Mouse (Mus musculus) layer of hippocampus, postnatal 25 days (tissue): ENCODE data around the gene Popdc2. TPM values are rescaled to one million over a fixed set of nuclear protein-coding genes. Genes with fewer than 3 reads are reported as not detected.
A peak's percentile ranks its signal among the peaks of the same experiment; 100 is the strongest.
"Not testable (repeated sequence)": the region's sequence is repeated elsewhere in the genome, so short reads cannot be mapped to it uniquely, and the experiment has no call there.

Experiments
- DNase-seq, 2 experiments: peaks; one replicate each; pipeline ENCODE4 v3.0.0; 2022; ENCODE audit warnings: mixed read lengths in 2 of 2, low spot score in 1 of 2; ENCODE audit errors: extremely low spot score in 1 of 2
- total RNA-seq, 2 experiments: library from RNA; stranded (reverse); gene quantifications; 2 replicates each; pipeline ENCODE4 v1.2.3; 2021

The Popdc2 gene
- under 1 TPM; 0.52 to 0.85 TPM for total RNA-seq

DNA sequence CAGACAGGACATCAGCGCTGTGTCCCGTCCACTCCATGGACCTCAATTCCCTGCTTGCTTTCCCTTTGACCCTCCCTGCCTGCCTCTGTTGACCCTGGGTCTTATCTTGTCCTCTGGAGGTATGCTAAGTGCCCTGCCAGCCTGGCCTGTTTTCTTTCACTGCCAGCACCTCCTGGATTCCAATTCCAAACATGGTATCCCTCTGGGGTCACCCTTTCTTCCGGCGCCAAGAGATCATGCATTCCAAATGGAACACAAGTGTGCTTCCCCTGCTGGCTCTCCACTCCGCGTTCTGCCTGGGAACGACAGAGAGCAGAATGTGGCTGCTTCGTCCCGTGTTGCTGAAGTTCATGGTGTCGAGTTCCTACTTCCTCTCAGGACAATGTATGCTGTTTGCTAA is at the start of gene Popdc2:
TSS of gene Popdc2 (plus strand) at position 277 of the 400 bp plus-strand sequence.
- DNase-seq = no peak

DNA sequence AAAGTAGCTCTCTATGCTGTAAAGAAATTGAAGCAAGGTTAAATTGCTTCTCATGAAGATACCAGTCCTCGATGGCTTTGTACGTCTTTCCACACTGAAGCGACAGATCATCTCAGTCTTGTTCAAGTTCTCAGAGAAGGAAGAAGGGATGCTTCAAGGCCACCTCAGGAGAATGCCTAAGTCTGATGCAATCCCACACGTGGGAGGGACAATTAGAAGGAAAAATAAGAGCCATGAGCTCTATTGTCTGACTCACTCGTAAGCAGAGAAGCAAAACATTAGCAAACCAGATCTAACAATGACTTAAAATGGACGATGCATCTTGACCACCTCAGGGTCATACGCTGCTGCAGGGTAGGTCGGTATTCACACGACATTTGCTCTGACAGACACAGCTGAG is 43.5 kb upstream of the Popdc2 start:
- no peak for DNase-seq

DNA sequence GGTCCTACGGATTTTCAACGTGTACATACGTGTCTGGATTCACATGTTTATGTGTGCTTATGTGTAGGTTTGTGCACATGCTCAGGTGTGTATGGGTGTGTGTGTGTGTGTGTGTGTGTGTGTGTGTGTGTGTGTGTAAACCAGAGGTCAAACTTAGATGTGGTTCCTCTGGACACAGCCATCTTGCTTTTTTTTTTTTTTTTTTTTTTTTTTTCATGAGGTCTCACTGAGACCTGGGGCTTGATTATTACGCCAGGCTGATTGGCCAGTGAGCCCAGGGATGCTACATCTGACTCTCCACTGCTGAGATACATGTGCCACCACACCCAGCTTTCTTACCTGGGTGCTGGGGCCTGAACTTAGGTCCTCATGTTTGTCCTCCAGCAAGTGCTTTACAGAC is 42.9 kb upstream of the Popdc2 start:
- DNase-seq = no peak

DNA sequence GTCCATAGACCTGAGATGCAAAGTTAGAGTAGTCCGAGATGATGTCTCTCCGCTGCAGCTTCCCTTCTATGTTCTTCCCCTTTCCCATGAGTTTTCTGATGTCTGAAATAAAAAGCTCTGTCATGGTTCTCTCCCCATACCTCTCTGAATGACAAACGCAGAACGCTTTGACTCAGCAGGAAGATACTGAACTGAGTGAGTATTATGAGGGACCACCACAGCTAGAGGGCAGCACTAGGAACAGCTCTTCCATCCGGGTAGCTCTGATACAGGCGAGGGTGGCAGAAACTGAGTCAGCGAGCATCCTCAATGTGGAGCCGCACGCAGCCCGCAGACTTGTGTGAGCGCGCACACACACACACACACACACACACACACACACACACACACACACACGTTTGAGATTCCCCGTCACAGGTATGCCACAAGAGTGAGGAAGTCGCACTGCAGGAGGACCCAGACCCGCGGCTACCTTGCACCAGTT is 40.5 kb upstream of the Popdc2 start:
- DNase-seq = peak; percentile 30 to 67

DNA sequence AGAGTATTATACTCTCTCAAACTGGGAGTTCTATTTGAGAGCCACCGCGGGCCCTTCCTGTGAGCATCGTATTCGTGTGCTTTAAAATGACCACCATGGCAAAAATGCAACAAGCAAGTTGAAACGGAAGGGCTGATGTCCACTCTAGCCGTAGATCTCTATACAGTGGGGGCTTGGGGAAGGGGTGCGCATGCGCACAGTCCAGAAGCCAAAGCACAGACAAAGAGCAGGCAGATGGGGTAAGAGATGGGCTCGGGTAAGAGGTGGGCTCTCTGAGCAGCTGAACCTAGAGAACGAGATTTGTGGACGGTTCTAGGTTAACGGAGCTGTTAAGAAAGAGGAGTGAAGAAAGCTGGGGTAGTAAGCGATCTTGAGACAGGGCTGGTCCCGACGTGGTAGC is 37.7 kb upstream of the Popdc2 start:
- no peak for DNase-seq

DNA sequence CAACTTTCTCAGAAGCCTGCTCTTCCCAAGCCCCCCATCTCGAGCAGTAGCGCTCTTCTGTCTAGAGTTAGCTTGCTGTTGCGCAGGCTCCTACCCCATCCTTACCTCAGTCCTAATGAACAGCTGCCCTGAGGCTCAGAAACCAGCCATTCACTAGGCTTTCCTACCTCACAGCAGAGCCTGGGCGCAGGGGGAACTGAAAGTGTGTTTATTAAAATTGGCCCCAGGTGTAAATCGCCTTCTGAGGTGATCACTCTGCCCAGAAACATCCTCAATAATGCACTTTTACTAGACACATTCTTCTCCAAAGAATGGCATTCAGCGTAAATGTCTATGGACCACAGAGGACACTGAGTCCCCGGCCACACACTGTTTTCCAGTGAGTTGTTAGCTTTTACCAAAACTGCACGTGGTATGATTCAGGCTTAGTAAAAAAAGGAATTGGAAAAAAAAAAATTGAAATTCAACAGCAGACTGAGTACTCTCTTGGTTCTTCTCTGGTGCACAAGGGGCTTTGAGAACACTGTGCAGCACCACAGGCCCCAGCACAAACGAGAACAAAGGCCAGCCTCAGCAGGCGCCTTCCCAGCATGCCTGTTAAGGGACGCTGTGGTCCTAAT is 35.1 kb upstream of the Popdc2 start:
- no peak for DNase-seq

DNA sequence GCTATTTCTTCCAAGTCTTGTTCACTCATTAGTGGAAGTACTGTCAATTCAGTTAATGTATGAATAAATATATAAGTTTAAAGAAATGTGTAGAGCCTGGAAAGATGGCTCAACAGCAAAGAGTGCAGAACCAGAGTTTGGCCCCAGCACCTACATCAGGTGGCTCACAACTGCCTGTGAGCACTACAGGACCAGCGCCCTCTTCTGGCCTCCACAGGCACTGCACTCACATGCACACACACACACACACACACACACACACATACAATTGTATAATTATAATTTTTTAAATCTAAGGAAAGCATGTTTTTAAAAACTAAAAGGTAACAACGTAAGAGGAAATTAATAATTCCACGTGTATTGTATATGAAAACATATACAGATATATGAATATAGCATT is 32.7 kb upstream of the Popdc2 start:
- no peak for DNase-seq

DNA sequence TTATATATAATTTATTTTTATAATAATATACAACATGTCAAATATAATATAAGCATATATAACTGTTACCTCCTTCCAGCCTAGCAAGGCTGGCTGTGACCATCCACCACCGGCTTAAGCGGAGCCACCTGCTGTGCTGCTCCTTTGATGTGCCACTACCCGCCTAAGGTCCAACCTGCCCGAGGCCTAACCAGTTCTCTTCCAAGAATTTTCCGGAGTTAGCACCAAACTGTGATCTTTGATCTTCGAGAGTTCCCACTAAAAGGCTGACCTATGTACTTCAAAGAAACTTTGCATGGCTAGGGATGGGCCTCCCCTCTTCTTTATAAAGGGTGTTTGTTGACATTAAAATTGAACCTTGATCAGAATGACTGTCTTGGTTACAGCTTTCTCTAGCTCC is 27.6 kb upstream of the Popdc2 start:
- no peak for DNase-seq

DNA sequence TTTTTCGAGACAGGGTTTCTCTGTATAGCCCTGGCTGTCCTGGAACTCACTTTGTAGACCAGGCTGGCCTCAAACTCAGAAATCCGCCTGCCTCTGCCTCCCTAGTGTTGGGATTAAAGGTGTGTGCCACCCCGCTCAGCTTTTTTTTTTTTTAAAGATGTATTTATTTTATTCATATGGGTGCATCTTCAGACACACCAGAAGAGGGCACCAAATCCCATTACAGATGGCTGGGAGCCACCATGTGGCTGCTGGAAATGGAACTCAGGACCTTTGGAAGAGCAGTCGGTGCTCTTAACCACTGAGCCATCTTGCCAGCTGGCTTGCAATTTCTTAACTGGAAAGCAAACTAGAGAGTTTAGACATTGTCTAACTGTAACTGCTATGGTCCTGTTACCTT is 23.9 kb upstream of the Popdc2 start:
- not testable (repeated sequence) for DNase-seq

DNA sequence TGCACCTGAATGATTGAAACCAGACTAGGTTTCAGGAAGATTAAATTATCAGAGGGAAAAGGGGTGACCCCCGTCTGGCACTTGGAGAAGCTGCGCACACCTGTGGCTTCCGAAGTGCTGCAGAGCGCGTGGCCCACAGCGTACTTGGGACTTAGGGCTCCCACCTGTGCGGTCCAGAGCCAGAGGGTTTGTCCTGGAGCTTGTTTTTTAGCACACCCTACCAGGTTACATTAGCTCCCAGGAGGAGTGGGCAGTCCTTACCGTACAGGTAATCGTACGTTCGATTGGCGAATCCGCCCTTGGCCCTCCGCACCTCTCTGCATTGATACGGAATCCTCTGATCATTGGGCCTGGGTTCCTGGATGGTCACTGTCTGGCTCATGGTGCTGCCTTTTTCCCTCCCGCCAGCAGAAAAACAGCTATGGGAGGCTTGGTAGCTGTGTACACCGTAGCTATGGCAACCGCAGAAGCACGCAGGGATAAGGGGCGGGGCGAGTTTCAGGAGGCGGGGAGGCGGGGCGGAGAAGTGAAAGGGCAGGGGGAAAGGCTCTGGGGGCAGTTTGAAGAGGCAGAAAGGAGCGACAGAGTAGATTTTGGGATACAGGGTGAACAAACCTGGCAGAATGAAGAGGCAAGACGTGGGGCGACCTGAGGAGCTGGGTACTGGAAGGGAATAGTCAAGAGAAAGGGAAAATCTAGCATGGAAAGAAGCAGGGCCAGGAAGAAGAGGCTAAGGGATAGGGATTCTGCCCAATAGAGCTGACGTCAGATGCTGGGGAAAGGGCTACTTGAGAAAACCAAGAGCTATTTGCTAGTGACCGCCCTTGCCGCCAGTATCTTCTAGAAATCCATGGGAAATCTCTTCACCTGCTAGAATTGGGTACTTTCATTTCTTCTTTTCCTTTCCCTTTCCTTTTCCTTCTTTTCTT is 20.3 kb upstream of the Popdc2 start, which contains the start of gene Maats1:
TSS of gene Maats1 (minus strand) at position 748 of the 929 bp plus-strand sequence.
- DNase-seq = peak; percentile 54 to 63

DNA sequence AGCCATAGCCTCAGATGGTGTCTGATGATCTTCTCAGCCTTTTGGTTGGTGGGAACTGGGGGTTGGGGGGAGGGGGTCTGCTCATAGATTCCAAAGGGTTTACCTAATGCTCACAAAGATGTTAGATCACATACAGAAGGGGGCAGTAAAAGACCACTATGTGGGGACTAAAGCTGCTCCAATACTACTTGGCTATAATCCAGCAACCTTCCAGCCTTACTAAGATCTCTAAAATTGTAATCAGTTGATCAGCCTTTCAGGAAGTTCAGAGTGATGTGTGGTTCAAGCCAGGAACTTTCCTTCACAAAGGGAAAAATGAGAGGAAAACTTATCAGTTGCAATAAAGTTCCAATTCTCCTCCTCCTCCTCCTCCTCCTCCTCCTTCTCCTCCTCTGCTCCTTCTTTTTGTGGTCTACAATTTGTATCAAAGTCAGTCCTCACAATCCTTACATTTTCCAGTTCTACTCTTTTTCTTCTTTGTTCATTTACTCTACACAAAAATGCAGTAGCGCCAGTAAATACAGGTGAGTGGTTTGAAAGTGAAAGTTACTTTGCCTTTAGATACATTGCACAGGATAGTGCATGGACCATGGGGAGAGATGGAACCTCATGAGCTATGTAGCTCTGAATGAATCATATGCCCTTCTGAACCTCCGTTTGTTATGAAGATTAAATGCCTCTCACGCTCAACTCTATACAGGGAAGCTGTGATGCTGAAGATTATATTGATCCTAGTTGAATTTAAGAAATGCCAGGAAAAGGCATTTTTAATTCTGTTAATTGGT is 16.9 kb upstream of the Popdc2 start:
- DNase-seq = no peak

DNA sequence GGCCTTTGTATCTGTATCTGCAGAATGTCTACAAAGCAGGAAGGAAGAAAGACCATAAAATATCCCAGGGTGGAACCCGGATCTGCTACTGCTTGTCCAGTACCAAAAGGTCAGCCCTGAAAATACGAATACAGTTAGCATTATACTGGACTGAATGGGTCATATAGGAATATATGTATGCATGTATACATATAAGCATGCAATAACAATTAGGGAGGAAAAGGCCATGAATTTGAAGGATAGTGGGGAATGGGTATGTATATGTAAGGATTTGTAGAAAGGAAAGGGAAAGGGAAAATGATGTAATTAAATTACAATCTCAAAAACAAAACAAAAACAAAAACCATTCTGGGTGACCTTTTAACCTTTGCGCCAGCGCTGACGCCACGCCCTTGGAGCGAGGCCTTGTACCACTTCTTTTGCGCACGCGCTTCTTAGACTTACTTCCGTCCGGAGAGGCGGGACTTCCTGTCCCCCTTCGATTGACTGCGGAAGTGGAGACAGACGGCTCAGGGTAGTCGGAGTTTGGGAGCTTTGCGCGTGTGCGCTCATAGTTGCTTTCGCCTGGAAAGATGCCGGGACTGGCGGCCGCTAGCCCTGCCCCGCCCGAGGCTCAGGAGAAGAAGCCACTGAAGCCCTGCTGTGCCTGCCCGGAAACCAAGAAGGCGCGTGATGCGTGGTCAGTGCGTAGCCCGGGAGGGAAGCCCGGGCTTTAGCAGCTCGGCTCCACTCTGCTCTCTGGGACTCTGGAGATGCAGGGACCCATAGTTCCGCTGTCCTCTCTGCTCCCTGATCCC is 15.3 kb upstream of the Popdc2 start, which contains the start of the genes Cox17 and Gm21987:
TSS of gene Cox17 (plus strand) at position 463 of the 797 bp plus-strand sequence.
TSS of gene Gm21987 (plus strand) at position 512 of the 797 bp plus-strand sequence.
- peak; percentile 77 to 84 for DNase-seq

DNA sequence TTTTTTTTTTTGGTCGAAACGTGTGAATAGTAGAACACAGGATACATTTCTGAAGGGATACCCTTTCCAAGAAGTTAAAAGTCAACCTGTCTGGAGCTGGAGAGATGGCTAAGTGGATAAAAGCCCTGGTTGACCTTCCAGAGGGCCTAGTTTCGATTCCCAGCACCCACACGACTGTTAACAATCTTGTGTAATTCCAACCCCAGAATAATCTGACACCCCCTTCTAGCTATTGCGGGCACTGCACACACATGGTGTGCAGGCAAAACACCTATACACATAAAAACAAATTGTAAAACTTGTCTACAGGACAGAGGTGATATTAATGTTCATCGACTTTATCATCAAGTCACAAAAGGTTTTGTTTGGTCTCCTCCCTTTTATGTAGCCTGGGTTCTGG is 14.4 kb upstream of the Popdc2 start:
- DNase-seq = no peak

DNA sequence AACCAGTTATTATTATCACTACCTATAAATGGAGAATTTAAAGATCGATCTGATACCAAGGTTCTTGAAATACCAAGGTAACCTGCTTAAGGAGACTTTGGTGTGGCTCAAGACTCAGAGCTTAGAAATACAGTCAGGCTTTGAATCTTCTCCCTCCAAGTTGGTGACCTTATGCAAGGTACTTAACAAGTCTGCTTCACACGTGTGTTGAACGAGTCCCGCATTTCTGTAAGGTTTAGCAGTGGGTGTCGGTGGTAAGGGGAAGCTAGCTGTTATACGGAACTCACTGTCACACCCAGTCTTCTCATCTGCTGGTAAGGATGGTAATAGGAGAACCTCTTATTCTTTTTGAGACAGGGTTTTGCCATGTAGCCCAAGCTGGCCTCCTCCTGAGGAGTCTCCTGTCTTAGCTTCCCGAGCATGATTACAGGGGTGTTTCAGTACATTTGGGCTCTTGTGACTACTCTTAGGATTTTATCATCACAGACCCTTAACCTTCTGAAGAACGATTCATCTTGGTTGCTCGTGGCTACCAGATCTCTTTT is 13.7 kb upstream of the Popdc2 start:
- DNase-seq = no peak

DNA sequence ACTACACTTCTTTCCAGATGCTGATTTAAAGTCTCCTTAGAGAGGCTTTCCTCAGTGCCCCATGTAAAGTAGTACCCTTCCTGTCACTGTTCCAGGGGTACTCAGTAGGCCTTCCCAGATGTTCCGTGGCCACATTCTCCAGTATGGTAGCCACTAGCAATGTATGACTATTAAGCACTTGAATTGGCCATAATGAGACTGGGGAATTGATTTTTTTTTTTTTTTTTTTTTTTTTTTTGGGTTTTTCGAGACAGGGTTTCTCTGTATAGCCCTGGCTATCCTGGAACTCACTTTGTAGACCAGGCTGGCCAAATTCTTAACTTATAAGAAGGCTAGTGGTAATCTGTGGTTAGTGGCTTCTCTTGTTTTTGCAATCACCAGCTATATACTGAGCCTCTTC is 12.1 kb upstream of the Popdc2 start:
- DNase-seq = no peak

DNA sequence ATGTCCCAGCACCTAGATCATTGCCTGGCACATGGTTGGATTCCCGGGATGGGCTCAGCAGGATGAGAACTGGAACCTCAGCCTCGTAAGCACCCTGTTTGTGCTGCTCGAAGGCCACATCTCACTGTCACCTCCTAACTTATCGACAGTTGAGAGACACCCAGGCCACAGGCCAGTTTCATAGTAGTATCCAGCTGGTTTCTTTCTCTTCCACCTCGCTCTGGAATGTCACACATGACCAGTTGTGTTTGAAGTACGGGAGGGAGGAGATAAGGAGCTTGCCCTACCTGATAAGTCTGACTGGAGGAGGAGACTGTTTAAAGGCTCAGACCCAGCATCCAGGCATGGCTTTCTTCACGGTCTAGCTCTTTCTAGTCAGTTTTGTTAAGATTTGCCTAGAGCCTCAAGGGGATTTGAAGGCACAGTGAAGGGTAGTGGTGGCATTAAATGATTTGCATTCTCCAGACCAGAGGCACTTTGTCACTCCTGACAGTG is 11.6 kb upstream of the Popdc2 start:
- DNase-seq = no peak

DNA sequence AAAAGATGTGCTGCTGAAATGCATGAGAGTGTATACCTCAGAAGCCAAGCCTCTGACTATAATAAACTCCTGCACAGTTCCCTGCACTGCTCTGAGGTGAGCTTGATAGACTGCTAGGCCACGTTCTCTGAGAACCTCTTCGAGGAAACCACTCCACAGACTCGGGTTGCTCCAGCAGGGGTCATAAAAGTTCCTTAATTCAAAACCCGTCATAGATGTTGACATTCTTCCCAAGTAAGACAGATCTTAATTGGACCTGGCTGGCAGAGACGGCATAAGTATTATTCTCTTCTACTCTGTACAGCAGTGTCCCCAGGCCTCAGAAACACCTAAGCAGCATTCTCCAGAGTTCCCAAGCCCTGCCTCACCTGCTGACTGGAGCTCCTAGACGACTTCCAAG is 11.1 kb upstream of the Popdc2 start:
- DNase-seq = no peak

DNA sequence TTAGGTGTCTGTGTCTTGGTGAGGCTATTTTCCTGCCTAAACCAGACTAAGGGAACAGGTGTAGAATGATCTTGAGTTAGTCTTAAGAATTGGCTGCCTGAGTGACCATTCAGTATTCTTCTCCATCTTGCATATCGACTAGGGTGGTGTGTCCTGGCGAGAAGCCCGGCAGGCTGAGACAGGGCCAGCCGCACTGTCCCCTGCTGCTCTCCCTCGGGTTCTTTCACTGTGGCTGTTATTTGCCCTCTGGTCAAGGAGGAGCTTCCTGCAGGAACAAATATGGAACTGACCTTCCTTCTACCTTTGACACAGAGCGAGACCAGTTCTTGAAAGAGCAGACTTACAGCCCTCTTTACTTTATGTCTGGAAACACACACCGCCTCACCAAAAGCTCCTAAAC is 10.0 kb upstream of the Popdc2 start:
- DNase-seq = no peak

DNA sequence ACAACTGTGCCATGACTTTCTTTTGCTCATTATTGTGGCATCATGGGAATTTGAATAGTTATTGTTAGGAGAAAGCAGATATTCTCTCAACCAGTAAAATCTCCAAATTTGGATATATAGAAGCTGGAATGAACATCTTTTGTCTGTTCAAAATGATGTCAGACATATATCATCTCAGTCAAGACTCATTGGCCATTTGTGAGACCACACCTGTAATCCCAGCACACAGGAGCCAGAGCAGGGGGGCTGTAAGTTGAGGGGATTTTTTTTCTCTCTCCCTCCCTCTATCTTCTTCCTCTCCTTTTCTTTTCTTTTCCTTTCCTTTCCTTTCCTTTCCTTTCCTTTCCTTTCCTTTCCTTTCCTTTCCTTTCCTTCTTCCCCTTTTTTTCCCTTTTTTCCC is 9.2 kb upstream of the Popdc2 start:
- DNase-seq = no peak
